Comparison of ENCODE assay signal across 9 mouse cellular contexts in genomic region chr5:138272409-138272923, GRCm38 (mm10). TPM values are rescaled to one million over a fixed set of nuclear protein-coding genes. Genes with fewer than 3 reads are reported as not detected.
A peak's percentile ranks its signal among the peaks of the same experiment; 100 is the strongest.
DNase-seq lines count a peak whose midpoint lies in the region; ATAC-seq lines count a peak whose summit lies in the region.
"Had no signal": no experiment of that assay in that cellular context is flagged by ENCODE, and none has a peak within 500 bp of the region (broad histone marks: within the 10 kb centered on the region; RNA-seq: fewer than 3 reads in every experiment).

Gene Gal3st4 (minus strand): TSS chr5:138272840.

- H3K9me3 ChIP-seq in forebrain, embryonic 10.5 days, result no peaks in the 10 kb centered on the region
- no peaks in the 10 kb centered on the region for H3K9me3 ChIP-seq in hindbrain, embryonic 13.5 days
- no peaks in the 10 kb centered on the region for H3K9me3 ChIP-seq in neural tube, embryonic 14.5 days (ENCODE audit: control insufficient read depth, low read length)
- H3K9me3 ChIP-seq: liver, embryonic 13.5 days had no signal

- ATAC-seq in hindbrain, embryonic 13.5 days (ENCODE audit: low FRiP score), result no peak
- no peak for ATAC-seq in neural tube, embryonic 14.5 days (ENCODE audit: low read depth)

- H3K4me2 ChIP-seq in hindbrain, embryonic 13.5 days, result peak within 1 kb of the TSS; percentile 34
- peak within 1 kb of the TSS; percentile 24; the same call in 1 of the 2 replicates for H3K4me2 ChIP-seq in neural tube, embryonic 14.5 days (ENCODE audit: low read depth, low read length)
- H3K4me2 ChIP-seq: liver, embryonic 13.5 days had no signal

- peaks cover 33% of the 10 kb centered on the region for H3K36me3 ChIP-seq in forebrain, embryonic 10.5 days (replicated peaks)
- H3K36me3 ChIP-seq in hindbrain, embryonic 13.5 days, result peaks cover 33% of the 10 kb centered on the region
- H3K36me3 ChIP-seq in neural tube, embryonic 14.5 days (ENCODE audit: control insufficient read depth, insufficient read depth, low read length), result no peaks in the 10 kb centered on the region; the same call in 1 of the 2 replicates
- H3K36me3 ChIP-seq: liver, embryonic 13.5 days had no signal

- H3K27me3 ChIP-seq in forebrain, embryonic 10.5 days (ENCODE audit: poor library complexity, severe bottlenecking), result peaks cover 51% of the 10 kb centered on the region
- H3K27me3 ChIP-seq in hindbrain, embryonic 13.5 days, result no peaks in the 10 kb centered on the region
- no peaks in the 10 kb centered on the region for H3K27me3 ChIP-seq in neural tube, embryonic 14.5 days (ENCODE audit: control insufficient read depth, insufficient read depth, low read length)

- 3% methylated on average over 12 of the region's 12 CpGs for WGBS in forebrain, embryonic 10.5 days
- under 1% methylated on average over 12 of the region's 12 CpGs for WGBS in hindbrain, embryonic 13.5 days
- WGBS in neural tube, embryonic 14.5 days, result 4% methylated on average over 12 of the region's 12 CpGs

- H3K9ac ChIP-seq in hindbrain, embryonic 13.5 days, result peak within 1 kb of the TSS; percentile 51
- H3K9ac ChIP-seq in neural tube, embryonic 14.5 days (replicated peaks; ENCODE audit: low read depth, low read length), result no peak within 1 kb of the TSS
- H3K9ac ChIP-seq: liver, embryonic 13.5 days had no signal

- H3K4me3 ChIP-seq in forebrain, embryonic 10.5 days, result peak within 1 kb of the TSS; percentile 44
- peak within 1 kb of the TSS; percentile 12 for H3K4me3 ChIP-seq in hindbrain, embryonic 13.5 days
- no peak within 1 kb of the TSS for H3K4me3 ChIP-seq in neural tube, embryonic 14.5 days (ENCODE audit: low read depth, low read length)
- H3K4me3 ChIP-seq: liver, embryonic 13.5 days had no signal

- DNase-seq in layer of hippocampus, adult 11-12 months (ENCODE audit: low spot score), result peak; percentile 6
- no peak for DNase-seq in layer of hippocampus, adult 8-10 months (ENCODE audit: low spot score in 2 of 2)
- DNase-seq in forebrain, embryonic 10.5 days (ENCODE audit: extremely low spot score, low spot score), result peak; percentile 57
- DNase-seq in thymus, postnatal 25 days, result no peak
- DNase-seq in spleen, postnatal 14 days (ENCODE audit: low spot score in 2 of 2), result no peak
- no peak for DNase-seq in kidney, adult 11 months
- DNase-seq: liver, embryonic 13.5 days had no signal

- peaks cover 68% of the 10 kb centered on the region for H3K4me1 ChIP-seq in forebrain, embryonic 10.5 days
- peaks cover 64% of the 10 kb centered on the region for H3K4me1 ChIP-seq in hindbrain, embryonic 13.5 days (replicated peaks)
- H3K4me1 ChIP-seq in neural tube, embryonic 14.5 days (ENCODE audit: control insufficient read depth, insufficient read depth, low read length), result peaks cover 29% of the 10 kb centered on the region

- peak within 1 kb of the TSS; percentile 79 for H3K27ac ChIP-seq in forebrain, embryonic 10.5 days
- H3K27ac ChIP-seq in hindbrain, embryonic 13.5 days, result no peak within 1 kb of the TSS
- H3K27ac ChIP-seq in neural tube, embryonic 14.5 days (ENCODE audit: low read depth, low read length), result no peak within 1 kb of the TSS
- H3K27ac ChIP-seq: liver, embryonic 13.5 days had no signal

RNA-seq across cellular contexts. Expression of gene Gal3st4, which starts in this region (rescaled TPM):
- 1 to 10 TPM; 2.9 to 5.2 (median 4.0) TPM for total RNA-seq in layer of hippocampus, adult 8-10 months (2022)
- 3.1 and 3.9 TPM in 2 replicates for polyA plus RNA-seq in forebrain, embryonic 10.5 days (2016; fragmentation: Nextera tagmentation; extraction: Ambion mirVana)
- polyA plus RNA-seq in hindbrain, embryonic 13.5 days (2015; fragmentation: Nextera tagmentation; extraction: Ambion mirVana), result 3.3 and 4.2 TPM in 2 replicates
- polyA plus RNA-seq in neural tube, embryonic 14.5 days (2014; fragmentation: Nextera tagmentation; extraction: Ambion mirVana), result 2.2 and 3.4 TPM in 2 replicates

Comparison
In these comparisons a context has a peak if more than half of its experiments do, and no peak if none do; other contexts are left out.
1. DNase-seq: peak in layer of hippocampus, adult 11-12 months (single experiment) and forebrain, embryonic 10.5 days (single experiment); none in layer of hippocampus, adult 8-10 months (0 of 2), thymus, postnatal 25 days (single experiment), spleen, postnatal 14 days (0 of 2) and kidney, adult 11 months (single experiment).